Mouse (Mus musculus) limb, embryonic 13.5 days (tissue): Measurements from ENCODE around the gene Cops3. TPM values are rescaled to one million over a fixed set of nuclear protein-coding genes. Genes with fewer than 3 reads are reported as not detected.

Experiments
- ATAC-seq: fragments of 200-750 bp; cut with Nextera tagmentation; 2 replicates; pipeline ENCODE4 v1.8.0; 2017; ENCODE audit warnings: low read depth, moderate number of reproducible peaks, moderate TSS enrichment; ENCODE audit not compliant: low FRiP score
- H3K27ac ChIP-seq: fragments of 300-500 bp; sonication (generic); 2 replicates; pipeline ENCODE4 v1.5.1; 2015; ENCODE audit warnings: inconsistent platforms, mild to moderate bottlenecking, moderate library complexity
- H3K27me3 ChIP-seq: fragments of 300-500 bp; sonication (generic); 2 replicates; pipeline ENCODE4 v1.6.1; 2015; ENCODE audit warnings: mild to moderate bottlenecking, inconsistent platforms
- H3K36me3 ChIP-seq: fragments of 300-500 bp; sonication (generic); 2 replicates; pipeline ENCODE4 v1.6.1; 2015; ENCODE audit warnings: inconsistent platforms, mild to moderate bottlenecking, moderate library complexity
- H3K4me1 ChIP-seq: fragments of 300-500 bp; sonication (generic); 2 replicates; pipeline ENCODE4 v1.6.1; 2015; ENCODE audit warnings: inconsistent platforms
- H3K4me2 ChIP-seq: fragments of 300-500 bp; sonication (generic); replicated peaks from 2 replicates; pipeline ENCODE4 v1.6.1; 2015; ENCODE audit warnings: inconsistent platforms, mild to moderate bottlenecking, moderate library complexity
- H3K4me3 ChIP-seq: fragments of 300-500 bp; sonication (generic); 2 replicates; pipeline ENCODE4 v1.5.1; 2015; ENCODE audit warnings: moderate library complexity, mild to moderate bottlenecking, inconsistent platforms
- H3K9ac ChIP-seq: fragments of 300-500 bp; sonication (generic); 2 replicates; pipeline ENCODE4 v1.6.1; 2015; ENCODE audit warnings: mild to moderate bottlenecking, inconsistent platforms
- H3K9me3 ChIP-seq: fragments of 300-500 bp; sonication (generic); 2 replicates; pipeline ENCODE4 v1.6.1; 2016; ENCODE audit warnings: inconsistent platforms
- WGBS: fragments of 180-500 bp; shearing (Covaris S2); methylation state at CpG from one replicate; pipeline ENCODE4 v1.1.7; 2015; 5-methylcytosine and 5-hydroxymethylcytosine counted together
- polyA plus RNA-seq: library from polyadenylated mRNA; unstranded; fragments of >200 nt; fragmentation: Nextera tagmentation; extraction: Ambion mirVana; gene quantifications from 2 replicates; pipeline ENCODE4 v1.2.1, GENCODE M21; 2015

Cops3 gene
- polyA plus RNA-seq, result 219 and 228 TPM in 2 replicates

DNA sequence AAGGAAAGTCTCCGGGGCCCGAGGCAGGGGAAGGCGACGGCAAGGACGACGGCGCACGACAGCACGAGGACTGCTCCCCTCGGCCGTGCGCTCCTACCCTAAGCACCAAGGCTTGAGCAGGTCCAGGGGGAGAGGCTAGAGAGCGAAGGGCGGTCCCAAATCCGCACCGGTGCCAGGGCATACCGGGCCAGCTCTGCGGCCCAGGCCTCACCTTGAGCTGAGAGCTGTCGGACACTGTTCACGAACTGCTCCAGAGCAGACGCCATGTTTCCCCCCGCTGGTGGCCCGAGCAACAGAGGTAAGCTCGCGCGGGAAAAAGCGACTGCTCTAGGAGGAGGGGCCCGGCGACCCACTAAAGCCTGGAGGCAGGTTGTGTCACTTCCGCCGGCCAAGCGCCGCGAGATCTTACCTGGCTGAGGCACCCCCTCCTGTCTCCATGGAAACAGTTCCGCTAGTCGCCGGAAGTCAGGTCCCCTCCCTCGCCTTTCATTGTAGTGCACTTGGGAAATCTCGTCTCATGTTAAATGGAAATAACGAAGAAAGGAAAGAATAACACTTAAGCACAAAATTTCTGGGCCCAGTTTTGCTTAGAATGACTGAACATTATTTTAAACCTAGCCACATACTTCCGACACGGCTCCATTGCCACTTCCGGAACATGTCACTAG, at the start of gene Cops3:
Cops3 (minus strand) TSS at position 380 of the 668 bp plus-strand sequence.
- ATAC-seq, result peak; percentile 97
- Histone ChIP-seq H3K4me3 (peak within 1 kb of the TSS; percentile 95), H3K9me3 (no peaks in the 10 kb centered on the region), H3K4me1 (peaks cover 26% of the 10 kb centered on the region), H3K4me2 (peak within 1 kb of the TSS; percentile 67), H3K27me3 (no peaks in the 10 kb centered on the region), H3K27ac (peak within 1 kb of the TSS; percentile 98), H3K36me3 (peaks cover 23% of the 10 kb centered on the region), H3K9ac (peak within 1 kb of the TSS; percentile 96)
- under 1% methylated on average over 43 of the region's 43 CpGs for WGBS

DNA sequence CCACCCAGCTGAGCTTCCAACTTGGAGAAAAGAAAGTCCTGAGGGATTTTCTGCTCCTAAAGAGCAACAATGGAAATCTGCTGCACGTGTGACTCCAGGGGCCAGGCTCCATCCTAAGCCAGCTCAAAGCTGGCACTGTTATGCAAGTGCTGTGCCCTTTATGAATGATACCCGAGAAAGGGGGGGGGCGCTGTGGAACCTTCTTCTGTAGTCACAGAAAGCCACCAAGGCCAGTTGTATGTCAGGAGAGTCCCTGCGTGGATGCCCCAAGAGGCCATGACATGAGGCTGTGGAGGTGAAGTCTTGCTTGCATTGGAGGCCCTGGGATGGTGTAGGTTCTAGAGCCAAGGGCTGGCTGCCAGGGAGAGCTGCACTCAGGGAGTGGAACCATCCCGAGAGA, 48.5 kb upstream of the Cops3 start:
- no peak overlapping the region for H3K9ac ChIP-seq
- H3K36me3 ChIP-seq, result no peaks in the 10 kb centered on the region
- 83% methylated on average over 5 of the region's 5 CpGs for WGBS
- H3K4me3 ChIP-seq, result no peak overlapping the region
- no peaks in the 10 kb centered on the region for H3K4me1 ChIP-seq
- no peak overlapping the region for H3K27ac ChIP-seq
- no peak overlapping the region for H3K4me2 ChIP-seq
- H3K9me3 ChIP-seq, result no peaks in the 10 kb centered on the region
- no peak for ATAC-seq
- no peaks in the 10 kb centered on the region for H3K27me3 ChIP-seq

DNA sequence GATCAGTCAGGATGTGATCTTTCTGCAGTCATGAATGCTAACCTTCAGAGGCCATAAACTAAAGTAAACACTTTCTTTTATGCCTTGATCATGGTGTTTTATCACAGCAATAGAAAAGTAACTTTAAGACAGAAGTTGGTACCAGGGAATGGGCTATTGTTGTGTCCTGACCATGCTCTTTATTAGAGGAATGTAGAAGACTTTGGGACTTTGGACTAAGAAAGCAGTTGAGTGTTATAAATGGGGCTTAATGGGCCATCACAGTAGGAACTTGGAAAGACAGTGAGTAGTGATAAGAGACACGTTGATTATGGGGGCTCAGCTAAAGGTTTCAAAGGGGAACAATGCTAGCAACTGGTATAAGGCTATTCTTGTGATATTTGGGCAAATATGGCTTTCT, 47.3 kb upstream of the Cops3 start:
- H3K36me3 ChIP-seq, result no peaks in the 10 kb centered on the region
- WGBS, result 64% methylated on average over 1 of the region's 1 CpGs

GRCm38 (mm10) chr11:59885217-59885986, 45.8 kb upstream of the Cops3 start:
- Histone ChIP-seq H3K4me1 (no peaks in the 10 kb centered on the region), H3K36me3 (no peaks in the 10 kb centered on the region), H3K27me3 (no peaks in the 10 kb centered on the region), H3K4me3 (no peak overlapping the region), H3K9ac (no peak overlapping the region), H3K4me2 (no peak overlapping the region), H3K27ac (no peak overlapping the region), H3K9me3 (no peaks in the 10 kb centered on the region)
- no peak for ATAC-seq
- WGBS, result 62% methylated on average over 17 of the region's 17 CpGs

More for the DNA sequence above, 47.3 kb upstream of the Cops3 start:
- H3K4me2 ChIP-seq, result no peak overlapping the region
- ATAC-seq, result no peak
- no peaks in the 10 kb centered on the region for H3K9me3 ChIP-seq
- no peak overlapping the region for H3K9ac ChIP-seq
- H3K27ac ChIP-seq, result no peak overlapping the region
- H3K4me1 ChIP-seq, result no peaks in the 10 kb centered on the region
- H3K27me3 ChIP-seq, result no peaks in the 10 kb centered on the region
- H3K4me3 ChIP-seq, result no peak overlapping the region

DNA sequence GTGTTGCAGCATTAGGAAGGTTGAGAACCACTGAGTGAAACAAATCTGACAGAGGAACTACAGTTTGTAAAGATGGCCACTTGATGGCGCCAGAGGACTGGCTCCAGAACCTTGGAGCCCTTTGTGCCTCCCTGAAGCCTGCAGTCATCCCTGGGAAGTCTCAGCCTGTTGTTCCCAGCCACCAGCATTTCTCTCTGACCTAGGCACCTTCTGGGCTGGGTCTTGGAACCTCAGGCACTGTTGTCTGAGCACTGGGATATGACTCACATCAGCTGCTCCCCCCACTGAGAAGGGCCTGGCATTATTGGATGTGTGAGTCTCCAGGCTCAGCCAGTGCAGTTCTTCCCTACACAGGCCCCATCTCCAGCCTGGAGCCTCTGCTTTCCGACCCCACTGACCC, 40.4 kb upstream of the Cops3 start:
- H3K27ac ChIP-seq, result no peak overlapping the region
- no peaks in the 10 kb centered on the region for H3K9me3 ChIP-seq
- peaks cover 3% of the 10 kb centered on the region; the same call in 1 of the 2 replicates for H3K4me1 ChIP-seq
- H3K36me3 ChIP-seq, result peaks cover 33% of the 10 kb centered on the region
- WGBS, result 25% methylated on average over 2 of the region's 2 CpGs
- no peak overlapping the region for H3K4me3 ChIP-seq
- ATAC-seq, result peak; percentile 69
- no peaks in the 10 kb centered on the region for H3K27me3 ChIP-seq
- H3K4me2 ChIP-seq, result no peak overlapping the region
- peak overlapping the region; percentile 19; the same call in 1 of the 2 replicates for H3K9ac ChIP-seq

- Histone ChIP-seq H3K36me3 (peaks cover 48% of the 10 kb centered on the region), H3K9ac (no peak overlapping the region), H3K4me1 (no peaks in the 10 kb centered on the region), H3K4me2 (no peak overlapping the region), H3K27me3 (no peaks in the 10 kb centered on the region), H3K27ac (no peak overlapping the region), H3K9me3 (no peaks in the 10 kb centered on the region), H3K4me3 (no peak overlapping the region)
- 83% methylated on average over 8 of the region's 8 CpGs for WGBS
- no peak for ATAC-seq
These were observed 32.5 kb upstream of the Cops3 start for GRCm38 (mm10) chr11:59872124-59872523.

- Histone ChIP-seq H3K27me3 (no peaks in the 10 kb centered on the region), H3K36me3 (peaks cover 23% of the 10 kb centered on the region; the same call in 1 of the 2 replicates), H3K9me3 (no peaks in the 10 kb centered on the region), H3K4me3 (no peak overlapping the region), H3K9ac (no peak overlapping the region), H3K4me2 (no peak overlapping the region), H3K27ac (no peak overlapping the region), H3K4me1 (no peaks in the 10 kb centered on the region)
- 87% methylated on average over 6 of the region's 6 CpGs for WGBS
- ATAC-seq, result no peak
These were observed 24.7 kb upstream of the Cops3 start for GRCm38 (mm10) chr11:59864316-59864715.

DNA sequence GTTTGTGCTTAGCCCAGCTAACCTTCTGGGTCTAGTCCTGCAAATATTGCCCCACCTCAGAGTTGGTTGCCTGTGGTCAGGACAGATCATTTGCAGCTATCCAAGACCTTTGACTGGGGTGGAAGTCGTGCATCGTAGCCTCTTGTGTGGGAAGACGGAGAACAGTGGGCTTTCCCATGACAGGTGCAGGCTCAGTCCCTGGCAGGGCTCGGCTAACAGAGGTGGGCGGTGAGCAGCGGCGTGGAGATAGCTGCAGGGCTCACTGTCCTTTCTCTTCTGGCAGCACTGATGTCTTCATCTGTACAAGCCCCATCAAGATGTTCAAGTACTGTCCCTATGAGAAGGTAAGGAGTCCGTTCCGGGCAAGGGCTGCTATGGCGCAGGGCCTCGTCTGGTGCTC, 20.8 kb upstream of the Cops3 start:
- no peak for ATAC-seq
- Histone ChIP-seq H3K4me1 (no peaks in the 10 kb centered on the region), H3K9me3 (no peaks in the 10 kb centered on the region), H3K4me2 (no peak overlapping the region), H3K27me3 (no peaks in the 10 kb centered on the region), H3K27ac (no peak overlapping the region), H3K36me3 (peaks cover 30% of the 10 kb centered on the region), H3K4me3 (no peak overlapping the region), H3K9ac (no peak overlapping the region)
- 85% methylated on average over 11 of the region's 11 CpGs for WGBS

- Histone ChIP-seq H3K9ac (no peak overlapping the region), H3K27me3 (no peaks in the 10 kb centered on the region), H3K4me3 (no peak overlapping the region), H3K4me2 (no peak overlapping the region), H3K4me1 (peaks cover 11% of the 10 kb centered on the region), H3K27ac (no peak overlapping the region), H3K36me3 (peaks cover 22% of the 10 kb centered on the region), H3K9me3 (no peaks in the 10 kb centered on the region)
- no peak for ATAC-seq
- WGBS, result 81% methylated on average over 3 of the region's 3 CpGs
These were observed 13.2 kb upstream of the Cops3 start for GRCm38 (mm10) chr11:59852865-59853264.

GRCm38 (mm10) chr11:59847891-59848884, 8.6 kb upstream of the Cops3 start:
- H3K9ac ChIP-seq, result peak overlapping the region; percentile 94

DNA sequence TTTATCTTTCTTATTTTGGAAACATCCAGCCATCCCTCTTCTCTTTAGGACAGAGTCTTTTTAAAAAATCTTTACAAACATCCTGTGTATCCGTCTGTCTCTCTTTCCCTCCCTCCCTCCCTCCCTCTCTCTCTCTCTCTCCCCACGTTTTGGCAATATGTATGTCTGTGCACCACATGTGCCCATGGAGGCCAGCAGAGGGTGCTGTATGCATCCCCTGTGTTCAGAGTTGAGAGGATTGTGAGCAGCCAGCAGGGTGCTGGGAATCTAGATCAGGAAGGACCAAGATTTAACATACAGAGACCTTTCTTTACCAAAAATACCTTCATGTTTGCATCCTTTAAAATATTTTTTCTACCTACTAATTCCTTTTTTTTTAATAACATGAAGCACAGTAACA, 7.5 kb upstream of the Cops3 start:
- Histone ChIP-seq H3K4me3 (peak overlapping the region; percentile 79), H3K27me3 (no peaks in the 10 kb centered on the region), H3K4me1 (peaks cover 26% of the 10 kb centered on the region), H3K9ac (no peak overlapping the region), H3K36me3 (peaks cover 8% of the 10 kb centered on the region), H3K4me2 (peak overlapping the region; percentile 75), H3K27ac (no peak overlapping the region), H3K9me3 (no peaks in the 10 kb centered on the region)
- WGBS, result 12% methylated on average over 2 of the region's 2 CpGs
- no peak for ATAC-seq

More at GRCm38 (mm10) chr11:59847891-59848884, 8.6 kb upstream of the Cops3 start:
- peak; percentile 85 for ATAC-seq
- Histone ChIP-seq H3K27me3 (no peaks in the 10 kb centered on the region), H3K4me1 (peaks cover 26% of the 10 kb centered on the region), H3K36me3 (peaks cover 8% of the 10 kb centered on the region), H3K9me3 (no peaks in the 10 kb centered on the region), H3K27ac (peak overlapping the region; percentile 83), H3K4me3 (peak overlapping the region; percentile 79), H3K4me2 (peak overlapping the region; percentile 75)
- under 1% methylated on average over 59 of the region's 69 CpGs for WGBS
